Mouse (Mus musculus) gastrocnemius, adult 8-10 months (tissue): ENCODE measurements at regions not wholly inside any gene's neighbourhood (a gene's known extent, or its start where the extent isn't known, plus 50 kb on each side); places are given as distances from the start of the nearest gene placed in this dataset.

Source experiments
- DNase-seq, 2 experiments: peaks; one replicate each; pipeline ENCODE4 v3.0.0; 2022; ENCODE audit warnings: low spot score in 2 of 2

DNA sequence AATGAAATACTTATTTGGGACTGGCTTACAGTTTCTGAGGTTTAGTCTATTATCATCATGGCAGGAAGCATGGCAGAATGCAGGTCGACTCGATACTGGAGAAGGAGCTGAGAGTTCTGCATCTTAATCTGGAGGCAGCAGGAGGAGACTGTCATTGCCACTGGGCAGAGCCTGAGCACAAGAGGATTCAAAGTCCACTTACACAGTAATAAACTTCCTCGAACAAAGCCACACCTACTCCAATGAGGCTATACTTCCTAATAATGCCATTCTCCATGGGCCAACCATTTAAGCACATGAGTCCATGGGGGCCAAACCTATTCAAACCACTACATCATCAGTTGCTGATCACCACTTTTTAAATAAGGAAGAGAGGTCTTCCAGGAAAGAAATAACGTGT is 393.5 kb downstream of the Gja1 start:
- no peak for DNase-seq

DNA sequence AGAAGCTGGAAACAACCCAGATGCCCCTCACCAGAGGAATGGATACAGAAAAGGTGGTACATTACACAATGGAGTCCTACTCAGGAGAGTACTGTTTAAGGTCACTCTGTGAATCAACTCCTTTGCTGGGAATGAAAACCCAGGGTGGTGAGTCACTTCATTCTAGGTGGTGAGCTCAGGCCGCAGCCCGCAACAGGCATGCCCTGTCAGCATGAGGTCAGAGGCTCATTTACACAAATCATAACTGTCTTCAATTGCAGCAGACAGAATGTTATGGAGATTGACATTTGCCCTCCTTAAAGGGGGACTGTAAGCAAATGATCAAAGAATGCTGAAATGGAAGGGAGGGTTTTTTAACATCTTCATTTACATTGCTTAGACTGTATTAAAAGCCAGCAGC is 405.1 kb downstream of the Gja1 start:
- DNase-seq: no peak

DNA sequence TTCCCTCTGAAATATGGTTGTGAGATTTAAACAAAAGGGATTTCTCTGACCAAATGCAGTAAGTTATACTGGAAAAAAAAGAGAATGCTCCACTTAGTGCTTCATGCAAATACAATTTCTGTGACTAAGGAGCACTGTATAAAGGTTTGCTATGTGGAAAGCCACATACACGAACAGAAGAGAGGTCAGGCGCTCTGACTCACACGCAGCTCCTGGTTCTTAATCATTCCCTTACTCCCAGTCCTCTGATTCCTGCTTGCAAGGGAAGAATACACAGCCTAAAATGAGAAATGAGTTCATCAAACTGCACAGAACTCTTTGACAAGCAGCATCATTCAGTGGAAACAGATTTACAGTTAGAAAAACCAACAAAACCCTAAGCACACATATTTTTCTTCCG is 406.8 kb downstream of the Gja1 start:
- DNase-seq: no peak

DNA sequence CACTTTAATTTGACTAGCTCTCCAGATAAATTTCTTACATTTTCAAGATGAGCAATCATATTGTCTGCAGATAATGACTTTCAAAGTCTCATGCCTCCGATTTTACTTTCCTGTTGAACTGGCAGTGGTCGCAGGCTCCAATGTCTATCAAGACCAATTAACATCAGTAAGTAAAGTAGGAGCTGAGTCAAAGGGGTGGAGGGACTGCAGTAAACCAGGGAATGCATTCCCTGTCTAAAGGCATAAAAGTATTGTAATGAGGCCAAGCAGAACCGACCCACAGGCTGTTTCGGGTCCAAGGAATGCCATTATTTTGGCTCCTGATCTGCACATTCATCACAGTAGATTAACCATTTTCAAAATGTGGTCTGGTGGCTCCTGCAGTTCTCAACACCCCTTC is 411.0 kb downstream of the Gja1 start:
- DNase-seq: no peak

DNA sequence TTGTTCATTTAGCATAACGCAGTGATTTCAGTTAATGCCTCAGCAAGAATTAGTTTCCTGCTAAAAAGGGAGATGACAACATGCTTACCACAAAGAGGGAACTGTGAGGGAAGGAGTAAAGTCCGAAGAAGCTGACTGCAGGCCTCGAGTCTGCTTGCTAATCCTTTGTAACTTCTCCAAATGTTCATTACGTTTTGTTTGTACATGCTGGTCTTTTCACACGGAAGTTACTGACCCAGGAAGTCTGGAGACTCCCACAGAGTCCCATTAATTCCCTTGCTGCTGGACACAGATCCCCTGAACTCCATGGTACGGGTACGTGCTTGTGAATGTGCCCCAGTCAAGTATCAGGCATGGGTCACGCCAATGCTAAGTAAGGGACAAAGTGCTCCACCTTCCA is 415.9 kb downstream of the Gja1 start:
- DNase-seq: no peak

DNA sequence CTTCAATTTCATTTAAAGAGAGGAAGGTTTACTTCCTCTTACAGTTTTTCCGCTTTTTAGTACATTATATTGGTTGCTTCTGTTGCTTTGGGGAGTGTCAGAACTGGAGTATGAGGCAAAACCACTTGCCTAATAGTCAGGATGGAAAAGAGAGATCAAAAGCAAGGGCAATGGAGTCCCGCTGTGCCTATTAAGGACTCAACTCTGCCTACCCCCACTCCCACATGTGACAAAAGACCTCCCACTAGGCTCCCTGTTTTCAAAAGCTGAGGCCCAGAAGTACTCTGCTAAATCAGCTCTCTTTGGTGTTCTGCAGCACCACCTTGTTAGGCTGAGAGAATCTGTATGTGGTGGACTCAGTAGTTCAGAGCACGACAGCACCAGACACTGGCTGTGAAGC is 418.3 kb downstream of the Gja1 start:
- no peak for DNase-seq

DNA sequence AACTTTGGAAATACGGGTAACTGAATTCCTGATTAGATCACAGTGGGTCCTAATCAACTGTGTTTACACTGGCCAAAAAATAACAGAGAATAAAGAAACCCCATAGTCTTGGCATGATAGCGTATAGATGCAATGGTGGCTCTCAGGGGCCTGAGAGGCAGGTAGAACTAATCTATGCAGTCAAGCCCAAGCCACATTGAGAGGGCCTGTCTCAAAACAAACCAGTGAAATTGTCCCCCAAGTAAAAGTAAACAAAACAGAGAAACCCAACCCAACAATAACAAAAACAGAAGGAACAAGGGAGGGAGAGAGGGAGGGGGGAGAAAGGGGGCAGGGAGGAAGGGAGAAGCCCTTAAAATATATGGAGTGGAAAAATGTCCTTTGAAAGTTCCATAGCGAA is 422.2 kb downstream of the Gja1 start:
- DNase-seq: no peak

DNA sequence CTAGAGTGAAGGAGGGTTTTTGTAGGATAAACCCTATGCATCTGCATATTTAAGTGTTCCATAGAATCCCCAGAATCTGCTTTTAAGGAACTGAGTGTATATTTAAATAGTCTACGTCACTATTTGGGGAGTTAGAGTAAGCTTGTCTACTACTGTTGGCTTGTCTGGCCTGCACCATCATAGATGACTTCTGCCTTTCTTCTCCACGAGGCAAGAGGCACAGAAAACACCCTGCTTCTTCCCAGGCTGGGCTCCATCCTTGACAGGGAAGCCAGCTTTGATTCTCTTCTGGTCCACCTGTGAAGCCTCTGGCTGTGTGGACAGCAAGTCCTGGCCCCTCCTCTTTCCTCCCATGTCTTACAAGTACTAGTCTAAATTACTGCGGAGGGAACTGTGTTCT is 422.6 kb downstream of the Gja1 start:
- DNase-seq: no peak

DNA sequence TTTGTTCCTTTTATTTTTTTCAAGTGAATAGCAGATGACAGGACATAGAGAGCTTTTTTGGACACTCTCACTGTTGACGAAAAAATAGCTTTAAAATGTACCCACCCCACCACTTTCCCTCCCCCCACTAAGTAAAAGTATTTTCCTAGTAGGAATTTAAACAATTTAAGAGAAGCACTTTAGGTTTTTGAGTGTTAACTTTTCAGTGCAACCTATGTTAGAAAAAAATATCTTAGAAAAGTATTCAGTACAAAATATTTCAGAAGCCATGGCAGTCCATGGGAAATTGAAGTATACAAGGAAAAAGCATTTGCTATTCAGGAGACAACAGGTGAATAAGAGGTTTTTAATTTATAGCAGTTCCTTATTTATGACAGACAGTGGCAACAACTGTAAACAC is 431.9 kb downstream of the Gja1 start:
- no peak for DNase-seq

DNA sequence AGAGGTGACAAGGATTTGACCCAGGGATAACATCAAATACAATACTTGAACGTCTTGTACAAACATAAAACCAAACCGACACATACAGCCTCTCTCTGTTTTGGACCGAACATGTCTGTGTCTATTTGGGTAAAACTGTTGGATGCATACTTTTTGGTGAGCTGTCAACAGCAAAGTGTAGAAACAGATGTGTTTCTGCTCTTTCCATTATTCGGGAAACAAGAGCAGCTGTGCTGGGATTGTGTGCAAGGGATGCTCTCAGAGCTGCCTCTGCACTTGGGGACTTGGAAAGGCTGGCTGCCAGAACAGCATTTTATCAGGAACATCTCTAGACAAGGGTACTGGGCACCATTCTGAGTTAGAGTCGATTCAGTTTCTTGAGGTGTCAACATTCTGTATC is 445.0 kb downstream of the Gja1 start:
- no peak for DNase-seq

DNA sequence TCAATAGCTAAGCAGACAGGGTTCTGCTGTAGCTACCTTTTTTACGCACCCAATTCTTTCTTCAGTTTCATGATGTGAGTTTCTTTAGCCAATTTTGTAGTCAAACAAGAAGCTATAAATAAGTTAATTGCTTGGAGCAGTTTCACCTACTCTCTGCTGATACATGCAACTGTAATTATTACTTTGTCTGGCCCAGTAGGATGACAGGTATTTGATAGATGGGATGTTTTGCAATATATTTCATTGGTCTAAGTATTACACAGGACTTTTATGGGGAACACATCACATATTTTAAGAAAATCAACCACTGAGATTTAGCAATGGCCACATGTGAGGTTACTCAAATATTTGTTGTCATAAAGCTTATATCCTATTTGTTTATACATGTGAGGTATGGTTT is 454.2 kb downstream of the Gja1 start:
- DNase-seq: no peak

DNA sequence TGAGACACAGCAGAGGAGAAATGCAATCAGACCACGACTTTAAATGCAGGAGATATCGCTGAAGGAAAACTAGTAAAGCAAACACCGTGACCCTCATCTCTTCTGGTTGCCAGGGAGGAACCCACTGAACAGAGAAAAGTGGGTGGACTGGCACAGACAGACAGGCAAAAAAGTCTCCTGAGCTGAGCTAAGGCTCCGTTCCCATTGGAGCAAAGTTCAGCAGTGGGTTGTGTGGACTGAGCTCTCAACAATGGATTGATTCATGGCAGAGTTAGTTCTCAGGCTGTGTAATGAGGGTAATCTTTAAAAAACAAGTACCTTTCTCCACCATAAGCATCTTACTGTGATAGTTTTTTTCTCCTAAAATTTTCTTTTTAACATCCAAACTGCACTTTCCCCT is 454.8 kb downstream of the Gja1 start:
- DNase-seq: no peak

DNA sequence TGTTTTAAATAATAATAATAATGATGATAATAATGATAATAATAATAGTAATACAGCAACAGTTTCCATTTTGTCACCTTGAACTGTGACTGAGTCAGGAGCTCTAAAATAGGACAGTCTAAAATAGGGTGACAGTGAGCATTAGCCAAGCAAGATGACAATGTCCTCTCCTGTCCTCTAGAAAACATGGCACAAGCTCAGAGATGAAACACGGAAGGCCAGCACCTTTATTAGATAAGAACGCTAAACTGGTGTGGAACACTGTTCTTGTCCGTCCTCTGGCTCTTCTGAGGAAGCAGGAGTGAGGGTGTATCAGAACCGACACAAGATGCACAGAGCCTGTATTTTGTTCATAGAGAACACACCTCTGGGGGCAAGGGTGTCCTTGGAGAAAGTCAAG is 459.0 kb downstream of the Gja1 start:
- DNase-seq: no peak

DNA sequence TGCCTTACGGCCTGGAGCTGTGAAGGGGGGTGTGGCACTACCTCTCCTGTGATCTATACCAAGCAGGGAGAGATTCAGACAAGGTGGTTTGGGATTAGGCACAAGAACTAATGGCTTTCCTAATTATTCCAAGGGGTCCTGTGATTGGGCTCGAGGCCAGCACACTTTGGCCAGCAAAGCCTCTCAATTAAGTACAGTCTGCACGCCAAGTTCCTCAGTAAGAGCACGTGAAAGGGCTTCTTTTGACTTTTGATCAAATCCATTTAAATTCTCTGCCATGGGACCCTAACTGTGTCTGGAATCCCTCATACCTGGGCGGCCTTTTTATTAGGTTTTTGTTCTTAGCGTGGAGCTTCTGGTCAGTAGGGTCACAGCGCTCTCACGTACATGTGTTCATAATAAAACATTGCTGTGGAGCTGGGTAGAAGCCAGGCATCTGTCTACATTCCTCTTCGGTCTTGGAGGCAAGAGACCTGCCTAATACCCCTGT is 461.9 kb downstream of the Gja1 start:
- DNase-seq: no peak

DNA sequence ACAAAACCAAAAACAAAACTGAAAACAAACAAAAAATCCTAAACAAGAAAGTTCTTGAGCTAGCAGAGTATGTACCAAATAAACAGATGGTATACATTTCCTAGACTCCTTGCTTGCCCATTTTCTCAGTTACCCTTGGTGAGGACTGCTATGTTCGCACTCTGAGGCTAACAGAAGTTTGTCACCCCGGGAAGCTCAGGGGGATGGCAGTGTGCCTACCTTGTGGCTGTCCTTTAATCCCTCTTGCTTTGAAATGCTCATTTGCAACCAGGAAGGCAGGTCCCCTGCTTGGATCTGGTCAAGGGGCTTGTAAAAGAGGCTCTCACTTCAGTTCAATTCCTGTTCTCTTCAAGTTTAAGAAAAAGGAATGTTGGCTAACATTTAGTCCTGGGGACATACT is 462.4 kb downstream of the Gja1 start:
- DNase-seq: no peak

DNA sequence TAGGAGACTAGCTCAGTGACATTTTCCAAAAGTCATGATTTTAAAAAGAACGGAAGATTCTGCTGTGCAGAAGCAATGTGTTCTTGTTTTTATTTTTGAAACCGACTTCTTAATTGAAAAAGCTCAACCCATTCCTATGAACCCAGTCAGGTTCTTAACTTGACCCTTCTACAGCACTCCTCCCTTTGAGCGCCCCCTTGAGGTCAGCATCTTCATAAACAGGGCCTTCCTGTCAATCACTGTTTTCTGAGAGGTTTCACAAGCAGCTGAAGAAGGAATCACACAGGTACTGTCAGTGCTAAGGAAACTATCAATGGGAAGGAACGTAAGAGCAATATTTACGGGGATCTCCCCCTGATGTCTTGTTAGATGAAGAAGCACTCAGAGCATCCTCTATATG is 463.6 kb downstream of the Gja1 start:
- DNase-seq: no peak

DNA sequence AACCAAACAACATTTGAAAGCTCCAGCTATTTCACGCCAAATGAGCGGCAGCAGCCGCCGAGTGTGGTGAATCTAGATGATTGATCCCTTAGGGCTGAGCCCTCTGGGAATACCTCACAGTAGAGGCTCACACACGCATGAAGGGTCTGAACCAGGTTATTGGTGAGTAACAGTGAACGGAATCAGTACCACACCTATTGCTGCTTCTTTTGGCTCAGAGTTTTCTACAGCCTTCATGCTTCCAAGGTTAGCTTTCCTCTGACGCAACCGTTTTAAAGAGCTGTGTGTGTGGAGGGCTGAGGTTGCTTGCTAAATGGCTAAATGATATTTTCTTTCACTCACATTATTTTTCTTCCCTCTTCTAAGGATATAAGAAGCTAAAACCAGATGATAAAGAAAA is 464.4 kb downstream of the Gja1 start:
- no peak for DNase-seq

DNA sequence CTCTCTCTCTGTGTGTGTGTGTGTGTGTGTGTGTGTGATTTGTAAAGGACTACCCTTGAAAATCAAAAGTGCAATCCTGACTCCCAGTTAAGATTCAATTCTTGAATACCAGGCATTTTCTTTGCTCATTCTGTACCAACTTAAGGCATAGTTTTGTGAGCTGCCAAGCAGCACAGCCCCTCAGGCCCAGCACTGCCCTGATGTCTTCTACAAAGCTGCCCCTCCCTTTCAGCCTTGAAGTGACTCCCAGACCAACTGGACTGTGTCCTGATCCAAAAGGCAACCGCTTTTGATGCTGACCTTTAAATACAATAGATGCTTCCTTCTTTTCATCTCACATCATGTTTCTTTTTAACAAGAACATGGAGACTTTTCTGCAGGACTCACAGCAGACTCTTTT is 464.8 kb downstream of the Gja1 start:
- DNase-seq: no peak

DNA sequence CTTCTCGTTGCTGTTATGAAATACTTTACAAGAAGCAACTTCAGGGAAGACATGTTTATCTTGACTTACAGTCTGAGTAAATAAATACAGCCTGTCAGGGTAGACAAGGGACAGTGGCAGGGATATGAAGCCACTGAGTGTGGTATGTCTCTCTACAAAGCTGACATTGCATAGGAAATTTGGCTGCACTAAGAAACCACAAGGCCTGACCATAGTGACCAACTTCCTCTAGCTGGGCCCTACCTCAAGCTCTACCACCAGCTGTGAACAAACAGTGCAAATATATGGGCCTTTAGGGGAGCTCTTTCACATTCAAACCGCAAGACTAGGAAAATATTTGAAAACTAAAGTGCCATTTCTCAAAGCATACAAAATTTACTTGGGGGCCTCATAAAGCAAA is 475.4 kb downstream of the Gja1 start:
- no peak for DNase-seq

DNA sequence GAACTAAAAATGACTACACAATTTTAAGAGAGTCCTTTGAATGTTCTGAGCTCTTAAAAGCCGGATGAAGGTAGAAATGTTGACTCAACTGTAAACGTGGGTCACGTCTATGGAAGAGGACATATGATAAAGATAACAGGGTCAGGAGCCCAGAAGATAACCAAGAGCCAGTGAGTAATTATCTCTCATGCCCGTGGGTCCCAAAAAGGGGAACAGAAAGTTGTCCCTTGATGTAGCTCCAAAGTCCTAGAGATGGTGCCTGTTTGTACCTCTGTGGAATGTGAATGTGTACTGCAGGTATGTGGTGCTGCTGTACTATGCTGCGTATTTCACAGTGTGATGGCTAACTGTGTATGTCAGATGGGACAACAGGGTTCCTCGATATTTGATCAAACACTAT is 479.1 kb downstream of the Gja1 start:
- no peak for DNase-seq

DNA sequence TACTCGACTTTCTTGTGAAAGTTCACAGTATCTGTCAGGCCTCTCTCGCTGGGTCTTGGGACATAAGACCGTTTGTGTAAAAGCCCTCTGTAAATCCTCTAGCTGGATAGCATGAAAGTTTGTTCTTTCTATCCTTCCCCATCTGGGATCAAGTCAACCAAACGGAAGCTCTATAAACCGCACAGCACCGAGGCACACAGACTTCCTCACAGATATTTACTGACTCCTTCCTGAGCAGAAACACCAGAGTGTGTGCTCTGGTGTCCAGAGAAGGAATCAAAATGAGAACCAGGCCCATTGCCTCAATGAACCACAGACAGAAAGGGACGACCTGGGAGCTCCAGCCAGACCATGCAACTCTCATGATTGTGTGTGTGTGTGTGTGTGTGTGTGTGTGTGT is 502.6 kb downstream of the Gja1 start:
- no peak for DNase-seq

DNA sequence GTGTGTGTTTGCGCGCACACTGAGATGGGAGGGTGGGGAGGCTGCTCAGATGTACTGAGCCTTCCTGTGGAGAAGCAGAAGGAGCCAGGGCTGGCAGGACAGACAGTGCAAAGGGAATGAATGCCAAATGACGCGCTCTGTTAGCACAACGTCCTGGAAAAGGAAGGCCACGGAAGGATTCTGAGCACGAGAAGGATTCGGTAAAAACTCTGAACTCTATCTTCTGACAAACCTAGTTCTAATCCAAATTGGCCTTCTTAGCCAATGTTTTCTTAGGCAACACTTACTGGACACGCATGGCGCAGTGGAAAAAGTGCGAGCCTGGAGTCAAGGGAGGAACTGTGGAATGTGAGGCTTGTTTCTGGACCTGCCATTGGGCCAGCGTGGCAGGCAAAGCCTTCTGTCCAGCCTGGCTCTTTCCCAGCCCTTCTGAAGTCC is 503.0 kb downstream of the Gja1 start:
- DNase-seq: peak; percentile 53 to 62

DNA sequence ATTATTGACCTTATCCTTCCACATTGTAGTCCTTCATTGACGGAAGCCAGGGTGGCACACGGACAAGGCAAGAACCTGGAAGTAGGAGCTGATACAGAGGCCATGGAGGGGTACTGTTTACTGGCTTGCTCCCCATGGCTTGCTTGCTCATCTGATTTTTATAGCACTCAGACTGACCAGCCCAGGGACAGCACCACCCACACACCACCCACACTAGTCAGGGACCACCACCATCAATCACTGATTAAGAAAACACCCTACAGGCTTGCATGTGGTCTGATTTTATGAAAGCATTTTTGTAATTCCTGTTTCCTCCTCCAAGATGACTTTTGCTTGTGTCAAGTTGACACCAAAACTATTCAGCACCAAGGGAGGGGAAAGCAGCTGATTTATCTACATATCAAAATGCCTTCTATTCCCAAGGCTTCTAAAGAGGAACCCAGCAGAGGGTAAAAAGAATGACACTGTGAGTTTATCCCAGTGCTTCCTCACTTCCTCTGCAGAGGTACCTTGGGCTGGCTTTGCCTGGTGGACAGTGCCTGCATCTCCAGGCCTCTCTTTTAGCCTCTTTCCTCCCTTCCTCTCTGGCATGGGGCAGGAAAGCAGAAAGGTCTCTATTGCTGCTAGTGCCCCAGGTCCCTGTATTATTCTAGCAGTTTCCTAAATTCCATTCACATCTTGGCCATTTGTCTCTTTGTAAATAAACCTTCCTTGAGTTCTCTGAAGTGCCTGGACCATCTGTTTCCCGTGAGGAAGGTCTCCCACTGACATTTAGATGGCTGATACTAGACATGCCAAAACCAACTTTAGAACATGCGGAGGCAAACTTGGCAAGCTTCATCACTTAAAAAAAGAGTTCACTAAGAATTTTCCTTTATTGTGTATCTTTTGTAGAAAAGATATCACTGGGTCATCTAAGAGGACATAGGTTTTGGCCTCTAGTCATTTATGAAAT is 507.6 kb downstream of the Gja1 start:
- no peak for DNase-seq
